Mouse (Mus musculus) C2C12 (cell line): Measurements from ENCODE around the gene Nmrk1. TPM values are rescaled to one million over a fixed set of nuclear protein-coding genes. Genes with fewer than 3 reads are reported as not detected.

ENCODE experiments used
- H3K27me3 ChIP-seq: one replicate; pipeline ENCODE4 v1.6.1; 2011; ENCODE audit not compliant: control insufficient read depth, insufficient read depth, insufficient read length
- H3K36me3 ChIP-seq: one replicate; pipeline ENCODE4 v1.6.1; 2011; ENCODE audit not compliant: control insufficient read depth, insufficient read depth
- H3K4me3 ChIP-seq: one replicate; pipeline ENCODE4 v1.5.1; 2011; ENCODE audit warnings: mild to moderate bottlenecking, control low read depth; ENCODE audit not compliant: poor library complexity, insufficient read depth, severe bottlenecking
- H3K79me2 ChIP-seq: one replicate; pipeline ENCODE4 v1.6.1; 2011; ENCODE audit not compliant: control insufficient read depth, insufficient read depth
- H3K79me3 ChIP-seq: one replicate; pipeline ENCODE4 v1.6.1; 2011; ENCODE audit warnings: low read depth, control low read depth
- H3ac ChIP-seq: one replicate; pipeline ENCODE3; 2011; ENCODE audit warnings: low read depth; ENCODE audit not compliant: control insufficient read depth, insufficient read length
- CEBPB ChIP-seq: IDR thresholded peaks from one replicate; pipeline ENCODE4 v1.6.1; 2011; ENCODE audit warnings: low read depth, mild to moderate bottlenecking, control low read depth, moderate library complexity
- CTCF ChIP-seq: IDR thresholded peaks from one replicate; pipeline ENCODE4 v1.5.1; 2011; ENCODE audit not compliant: control insufficient read depth, insufficient read depth, insufficient read length
- FOSL1 ChIP-seq: IDR thresholded peaks from one replicate; pipeline ENCODE4 v1.8.0; 2011; ENCODE audit warnings: mild to moderate bottlenecking, low read length; ENCODE audit not compliant: poor library complexity, insufficient read depth, severe bottlenecking
- MAX ChIP-seq: IDR thresholded peaks from one replicate; pipeline ENCODE4 v1.6.1; 2011; ENCODE audit warnings: mild to moderate bottlenecking, control low read depth
- MYOD1 ChIP-seq: IDR thresholded peaks from one replicate; pipeline ENCODE4 v1.6.1; 2011; ENCODE audit warnings: low read depth; ENCODE audit not compliant: control insufficient read depth, insufficient read length
- MYOG ChIP-seq: IDR thresholded peaks from one replicate; pipeline ENCODE4 v1.6.1; 2011; ENCODE audit not compliant: control insufficient read depth, insufficient read length; ENCODE audit errors: extremely low read depth
- USF1 ChIP-seq: IDR thresholded peaks from one replicate; pipeline ENCODE4 v1.6.1; 2011; ENCODE audit warnings: low read depth, mild to moderate bottlenecking, control low read depth, moderate library complexity
- long read RNA-seq, 2 experiments: library from polyadenylated mRNA; unstranded; transcript quantifications; one replicate each; pipeline ENCODE4 v2.0.0; 2019 to 2020
- polyA plus RNA-seq: library from polyadenylated mRNA; unstranded; fragments of >200 nt; fragmentation: generic; extraction: Trizol; gene quantifications from one replicate; pipeline ENCODE4 v1.2.1, GENCODE M21; 2012; ENCODE audit warnings: missing spikeins

Gene Nmrk1
- 1.6 TPM for polyA plus RNA-seq
- long read RNA-seq, experiment 1, partial matches to known transcripts, result 0 of 4 reads
- long read RNA-seq, experiment 1, other reads (novel, unspliced or antisense), result 1 of 4 reads
- long read RNA-seq, experiment 2, partial matches to known transcripts, result 0 of 6 reads
- long read RNA-seq, experiment 2, other reads (novel, unspliced or antisense), result 3 of 6 reads

DNA sequence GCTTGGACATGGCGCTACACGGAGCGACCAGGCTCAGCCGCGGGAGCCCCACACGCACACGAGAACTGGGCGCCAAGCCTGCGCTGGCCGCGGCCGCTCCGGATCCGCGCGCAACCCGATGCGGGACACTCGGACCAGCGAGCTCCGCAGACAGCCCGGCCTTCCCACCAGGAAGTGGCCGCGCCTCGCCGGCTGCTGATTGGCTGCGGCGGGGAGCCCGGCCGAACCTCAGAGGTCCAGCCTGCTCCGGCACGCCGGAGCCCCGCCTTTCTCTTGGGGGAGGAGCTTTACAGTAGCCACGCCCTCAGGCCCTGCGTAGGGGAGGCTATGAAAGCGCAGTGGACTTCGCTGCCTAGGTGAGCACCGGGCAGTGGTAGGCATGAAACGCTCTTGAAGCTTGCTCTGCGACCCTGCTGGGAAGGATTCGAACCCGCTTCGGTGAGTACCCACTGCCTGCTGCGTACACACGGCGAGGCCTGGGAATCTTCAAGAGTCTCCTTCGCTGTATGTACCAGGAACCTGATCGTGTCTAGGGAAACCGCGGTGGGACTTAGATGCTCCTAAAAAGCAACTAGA is at the start of gene Nmrk1, which contains the start of gene Ostf1:
Nmrk1 (plus strand) TSS at position 307 of the 576 bp plus-strand sequence.
Ostf1 (minus strand) TSS at position 180 of the 576 bp plus-strand sequence.
- Histone ChIP-seq H3K4me3 (peak within 1 kb of the TSS; percentile 74), H3K79me2 (peaks cover 40% of the 10 kb centered on the region), H3K79me3 (peaks cover 22% of the 10 kb centered on the region), H3K36me3 (no peaks in the 10 kb centered on the region), H3K27me3 (no peaks in the 10 kb centered on the region), H3ac (peak within 1 kb of the TSS; percentile 75)
- TF ChIP-seq MYOD1 (no peak), FOSL1 (no peak), USF1 (no peak)

DNA sequence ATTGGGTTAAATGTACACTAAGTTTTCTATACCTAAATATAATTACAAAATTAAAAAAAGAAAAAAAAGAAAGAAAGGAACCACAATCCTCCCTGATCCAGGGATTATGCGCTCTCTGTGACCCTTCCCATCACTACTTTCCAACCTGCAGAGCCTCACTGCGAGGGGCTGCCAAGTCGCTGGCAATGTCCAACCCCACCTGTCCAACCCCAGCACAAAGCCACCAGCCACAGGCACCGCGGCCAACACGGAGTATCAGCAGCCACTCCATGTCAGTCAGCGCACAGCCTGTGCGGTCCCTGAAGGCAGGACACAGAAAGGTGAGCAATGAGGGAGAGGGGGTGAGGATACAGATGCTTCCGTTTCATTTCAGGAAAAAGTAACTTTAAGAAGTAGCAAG is 49.5 kb upstream of the Nmrk1 start:
- Histone ChIP-seq H3K27me3 (no peaks in the 10 kb centered on the region), H3K79me3 (no peaks in the 10 kb centered on the region), H3K79me2 (no peaks in the 10 kb centered on the region), H3ac (no peak overlapping the region), H3K36me3 (peaks cover 20% of the 10 kb centered on the region), H3K4me3 (no peak overlapping the region)
- TF ChIP-seq MYOD1, result no peak
- no peak for TF ChIP-seq USF1
- TF ChIP-seq FOSL1, result no peak
- no peak for TF ChIP-seq CTCF
- TF ChIP-seq MAX, result no peak
- no peak for TF ChIP-seq CEBPB
- no peak for TF ChIP-seq MYOG

DNA sequence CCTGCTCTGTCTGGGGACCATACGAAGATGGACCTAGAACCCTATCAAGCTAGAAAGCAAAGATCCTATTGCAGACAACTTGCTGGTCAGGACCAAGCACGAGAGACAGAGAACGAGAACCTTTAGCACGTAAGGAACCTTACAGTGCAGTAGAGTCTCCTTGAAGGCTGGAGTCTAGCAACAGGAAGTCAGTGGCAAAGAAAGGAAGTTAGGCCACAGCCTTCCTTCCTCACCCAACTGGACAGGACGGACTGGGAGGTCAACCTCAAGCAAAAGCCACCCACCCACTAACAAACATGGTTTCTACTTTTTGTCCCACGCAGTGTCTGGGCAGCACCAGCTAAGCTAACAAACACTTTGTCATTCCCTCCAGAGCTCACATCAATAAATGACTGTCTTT is 48.9 kb upstream of the Nmrk1 start:
- Histone ChIP-seq H3K79me3 (no peaks in the 10 kb centered on the region), H3K4me3 (no peak overlapping the region), H3K79me2 (no peaks in the 10 kb centered on the region), H3K27me3 (no peaks in the 10 kb centered on the region), H3ac (no peak overlapping the region), H3K36me3 (peaks cover 20% of the 10 kb centered on the region)
- TF ChIP-seq CTCF (no peak), MYOG (no peak), MAX (no peak), FOSL1 (no peak), MYOD1 (no peak), USF1 (no peak), CEBPB (no peak)

DNA sequence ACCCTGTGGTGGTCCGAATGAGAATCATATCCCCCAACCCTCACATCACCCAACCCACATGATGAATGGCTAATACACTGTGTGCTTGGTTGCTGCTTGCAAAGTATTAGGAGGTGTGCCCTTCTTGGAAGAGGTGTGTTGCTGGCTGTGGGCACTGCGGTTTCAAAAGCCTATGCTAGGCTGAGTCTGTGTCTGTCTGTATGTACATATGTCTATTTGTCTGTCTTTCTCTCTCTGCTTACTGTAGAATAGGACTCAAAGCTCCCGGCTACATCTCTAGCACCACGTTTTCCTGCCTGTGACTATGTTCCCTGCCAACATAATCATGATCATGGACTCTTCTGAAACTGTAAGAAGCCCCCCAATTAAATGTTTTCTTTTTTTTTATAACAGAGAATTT is 48.0 kb upstream of the Nmrk1 start:
- Histone ChIP-seq H3ac (no peak overlapping the region), H3K36me3 (peaks cover 20% of the 10 kb centered on the region), H3K4me3 (no peak overlapping the region), H3K27me3 (no peaks in the 10 kb centered on the region), H3K79me2 (no peaks in the 10 kb centered on the region), H3K79me3 (no peaks in the 10 kb centered on the region)
- no peak for TF ChIP-seq CEBPB
- no peak for TF ChIP-seq MYOG
- no peak for TF ChIP-seq USF1
- no peak for TF ChIP-seq MAX

DNA sequence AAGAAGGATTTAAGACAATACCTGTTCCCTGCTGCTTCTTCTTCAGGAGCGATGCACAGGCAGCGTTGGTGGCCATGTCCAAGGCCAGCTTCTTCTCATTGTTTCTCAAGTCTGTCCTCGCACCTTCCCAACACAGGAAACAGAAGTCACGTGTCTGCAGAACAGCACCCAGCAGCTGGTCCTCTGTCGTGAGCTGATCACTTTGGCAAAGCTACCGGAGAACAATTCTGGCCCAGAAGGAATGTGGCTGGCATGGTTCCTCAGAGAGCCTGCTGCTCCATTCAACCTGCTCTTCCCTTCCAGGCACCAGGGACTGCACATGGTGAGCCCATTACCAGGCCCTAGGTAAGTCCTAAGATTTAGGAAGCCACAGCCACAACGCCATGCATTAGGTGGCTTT is 47.1 kb upstream of the Nmrk1 start:
- Histone ChIP-seq H3ac (no peak overlapping the region), H3K36me3 (peaks cover 25% of the 10 kb centered on the region), H3K79me3 (no peaks in the 10 kb centered on the region), H3K4me3 (no peak overlapping the region), H3K27me3 (no peaks in the 10 kb centered on the region), H3K79me2 (no peaks in the 10 kb centered on the region)
- TF ChIP-seq MYOD1, result no peak
- TF ChIP-seq MYOG, result no peak
- no peak for TF ChIP-seq CTCF
- TF ChIP-seq USF1, result no peak
- no peak for TF ChIP-seq CEBPB
- TF ChIP-seq FOSL1, result no peak
- no peak for TF ChIP-seq MAX

DNA sequence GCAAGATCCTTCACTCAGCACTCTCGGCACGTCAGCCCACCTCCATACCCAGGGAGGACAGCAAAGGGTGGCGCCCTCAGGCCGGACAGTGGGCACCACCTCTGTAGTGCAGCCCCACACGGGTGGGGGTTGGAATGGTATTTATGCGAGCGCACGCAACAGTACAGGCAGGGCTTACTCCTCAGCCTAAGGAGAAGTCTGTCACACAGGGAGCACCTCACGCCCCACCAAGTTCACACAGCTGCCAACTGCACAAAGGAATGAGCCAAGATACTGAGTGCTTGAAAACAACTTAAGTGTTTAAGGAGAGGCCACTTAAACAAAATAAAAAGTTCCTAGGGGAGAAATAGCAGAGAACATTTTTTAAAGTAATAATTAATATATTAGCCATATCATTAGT is 44.6 kb upstream of the Nmrk1 start:
- TF ChIP-seq CTCF, result no peak
- no peaks in the 10 kb centered on the region for H3K27me3 ChIP-seq
- no peaks in the 10 kb centered on the region for H3K79me3 ChIP-seq
- no peaks in the 10 kb centered on the region for H3K79me2 ChIP-seq
- no peak overlapping the region for H3K4me3 ChIP-seq
- peaks cover 21% of the 10 kb centered on the region for H3K36me3 ChIP-seq
- H3ac ChIP-seq, result no peak overlapping the region
